Mouse (Mus musculus): ENCODE results near the gene Hapln1.

Gene Hapln1

DNA sequence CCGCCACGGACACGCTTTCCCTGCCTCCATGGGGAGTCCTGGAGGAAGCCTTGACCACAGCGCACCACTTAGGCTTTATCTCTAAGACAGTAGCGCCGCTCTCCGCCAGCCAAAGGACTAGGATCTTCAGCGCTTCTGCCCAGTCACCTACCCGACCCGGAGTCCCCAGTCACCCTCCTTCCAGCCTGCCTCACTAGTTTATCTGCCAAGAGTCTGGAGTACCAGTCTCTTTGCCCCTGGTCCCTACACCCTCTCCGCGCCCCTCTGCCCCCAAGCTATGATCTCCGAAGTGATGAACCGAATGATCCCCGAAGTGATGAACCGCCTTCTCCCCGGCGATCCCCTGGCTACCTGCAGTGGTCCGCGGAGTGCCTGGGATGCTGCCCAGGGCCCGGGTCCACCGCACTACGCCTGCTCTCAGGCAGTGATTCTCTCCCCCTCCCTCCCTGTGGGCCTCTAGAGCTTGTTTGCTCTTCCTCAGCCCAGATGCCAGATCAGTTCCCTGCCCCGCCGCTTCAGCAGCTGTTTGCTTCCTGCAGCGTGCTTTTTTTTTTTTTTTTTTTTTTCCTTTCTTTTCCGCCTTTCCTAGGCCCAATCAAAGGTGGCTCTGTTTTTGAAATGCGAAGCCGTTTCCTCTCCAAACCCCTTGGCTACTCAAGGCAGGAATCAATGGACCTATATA is at the start of gene Hapln1:
TSS of gene Hapln1 (plus strand) at position 592 of the 682 bp plus-strand sequence.
- peak; percentile 20 to 56 for DNase-seq (ENCODE audit: low spot score in 2 of 2)

GRCm38 (mm10) chr13:89493169-89493568 is 46.4 kb upstream of the Hapln1 start:
- no peak for DNase-seq (ENCODE audit: low spot score in 2 of 2)

DNA sequence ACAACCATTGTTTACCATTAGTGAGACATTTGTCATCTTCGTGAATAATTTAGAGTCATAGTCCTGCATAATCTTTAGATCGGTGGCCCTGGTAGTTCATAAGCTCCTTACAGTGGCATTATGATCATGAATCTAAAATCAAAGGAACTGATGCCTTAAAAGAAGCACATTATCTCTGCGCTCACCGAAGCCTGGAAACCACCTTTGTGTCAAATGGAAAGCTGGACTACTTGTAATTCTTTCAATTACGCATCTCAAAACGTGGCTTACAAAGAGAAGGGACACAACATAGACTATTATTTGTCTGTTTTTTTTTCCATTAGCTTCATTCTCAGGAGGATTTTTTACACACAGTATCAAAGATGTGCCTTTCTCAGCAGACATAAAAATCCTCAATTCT is 45.9 kb upstream of the Hapln1 start:
- DNase-seq (ENCODE audit: low spot score in 2 of 2) = no peak

DNA sequence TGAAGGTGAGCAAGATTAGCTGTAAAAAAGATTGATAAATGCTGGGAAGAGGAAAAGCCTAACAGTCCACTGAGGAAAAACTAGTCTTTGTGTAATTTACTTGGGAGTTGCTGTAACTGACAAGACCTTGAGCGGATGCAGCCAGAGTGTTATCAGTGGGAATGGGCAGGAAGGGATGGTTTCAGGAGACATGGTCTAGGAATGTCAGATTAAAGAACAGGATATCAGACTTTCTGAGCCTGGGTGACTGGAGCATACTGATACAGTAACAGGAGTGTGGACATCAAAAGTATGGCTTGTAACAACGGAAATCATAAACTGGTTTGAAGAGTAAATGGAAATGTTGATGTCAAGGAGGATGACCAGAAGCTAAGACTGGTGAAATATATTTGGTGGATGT is 43.0 kb upstream of the Hapln1 start:
- DNase-seq (ENCODE audit: low spot score in 2 of 2) = no peak

- DNase-seq (ENCODE audit: low spot score in 2 of 2) = no peak
Measured at GRCm38 (mm10) chr13:89499419-89499818, 40.2 kb upstream of the Hapln1 start.

GRCm38 (mm10) chr13:89521507-89521908 is 18.1 kb upstream of the Hapln1 start:
- DNase-seq (ENCODE audit: low spot score in 2 of 2) = no peak

- no peak for DNase-seq (ENCODE audit: low spot score in 2 of 2)
Measured at GRCm38 (mm10) chr13:89528716-89529115, 10.9 kb upstream of the Hapln1 start.

GRCm38 (mm10) chr13:89530386-89530785 is 9.2 kb upstream of the Hapln1 start:
- DNase-seq (ENCODE audit: low spot score in 2 of 2) = no peak

DNA sequence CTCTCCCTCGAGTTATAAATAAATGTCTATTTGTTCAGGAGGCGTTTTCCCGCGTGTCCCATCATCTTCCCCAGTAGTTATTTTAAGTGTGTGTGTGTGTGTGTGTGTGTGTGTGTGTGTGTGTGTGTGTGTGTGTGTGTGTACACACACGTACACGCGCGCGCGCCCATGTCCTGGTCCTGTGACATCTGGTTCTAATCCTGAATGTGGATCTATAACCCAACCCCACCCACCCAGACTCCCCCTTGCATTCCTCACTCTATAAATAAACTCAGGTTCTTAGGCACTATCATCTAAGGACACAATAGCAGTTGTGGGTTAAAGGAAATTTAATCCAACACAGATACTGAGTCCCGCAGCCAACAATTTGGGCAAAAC is 280 bp downstream of the Hapln1 start:
- no peak for DNase-seq (ENCODE audit: low spot score in 2 of 2)

DNA sequence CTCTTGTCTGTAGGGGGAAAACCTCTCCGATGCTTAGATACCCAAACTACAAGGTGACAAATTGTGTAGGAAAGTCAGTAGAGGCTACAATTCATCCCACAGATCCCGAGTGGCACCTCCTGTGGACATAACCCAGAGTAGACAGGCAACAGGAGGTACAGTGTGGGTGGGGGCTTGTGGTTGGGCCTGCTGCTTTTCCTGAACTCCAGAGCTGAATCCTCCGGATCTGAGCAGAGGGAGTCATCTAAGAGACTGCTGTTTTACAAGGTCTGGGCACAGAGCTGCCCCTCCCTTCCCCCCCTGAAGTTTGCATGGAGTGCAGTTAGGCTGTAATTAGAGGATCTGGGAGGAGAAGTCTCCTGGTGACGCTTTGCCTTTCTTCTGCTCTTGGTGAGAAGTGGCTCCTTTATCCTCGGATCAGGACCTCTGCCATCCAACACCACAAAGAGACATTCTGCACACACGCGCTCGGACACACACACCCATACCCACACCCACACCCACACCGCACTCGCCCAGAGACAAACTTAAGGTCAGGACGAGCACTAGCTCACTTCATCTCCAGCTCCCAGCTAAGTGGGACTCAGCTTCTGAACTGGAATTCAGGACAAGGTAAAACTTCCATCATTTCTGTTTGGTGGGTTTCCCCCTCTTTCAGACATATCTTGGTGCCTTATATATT is 846 bp downstream of the Hapln1 start:
- DNase-seq (ENCODE audit: low spot score in 2 of 2) = no peak

DNA sequence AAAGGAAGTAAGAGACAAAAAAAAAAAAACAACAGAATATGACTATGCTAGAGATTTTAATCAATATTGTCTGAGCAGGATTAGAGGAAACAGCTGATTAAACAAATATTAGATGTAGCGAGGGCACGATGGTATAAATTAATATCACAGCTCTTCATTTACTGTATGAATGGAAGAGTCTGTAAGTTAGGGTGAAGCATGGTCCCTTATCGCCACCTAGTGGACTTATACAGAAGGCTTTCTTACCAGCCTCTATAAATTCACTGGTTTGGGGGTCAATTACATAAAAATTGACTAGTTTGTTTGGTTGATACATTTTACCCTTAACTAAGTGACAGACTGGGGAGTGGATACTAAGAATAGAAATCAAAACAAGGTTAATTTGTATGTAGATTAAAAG is 3.4 kb downstream of the Hapln1 start:
- DNase-seq (ENCODE audit: low spot score in 2 of 2) = peak in 1 of 2 experiments; percentile 20

DNA sequence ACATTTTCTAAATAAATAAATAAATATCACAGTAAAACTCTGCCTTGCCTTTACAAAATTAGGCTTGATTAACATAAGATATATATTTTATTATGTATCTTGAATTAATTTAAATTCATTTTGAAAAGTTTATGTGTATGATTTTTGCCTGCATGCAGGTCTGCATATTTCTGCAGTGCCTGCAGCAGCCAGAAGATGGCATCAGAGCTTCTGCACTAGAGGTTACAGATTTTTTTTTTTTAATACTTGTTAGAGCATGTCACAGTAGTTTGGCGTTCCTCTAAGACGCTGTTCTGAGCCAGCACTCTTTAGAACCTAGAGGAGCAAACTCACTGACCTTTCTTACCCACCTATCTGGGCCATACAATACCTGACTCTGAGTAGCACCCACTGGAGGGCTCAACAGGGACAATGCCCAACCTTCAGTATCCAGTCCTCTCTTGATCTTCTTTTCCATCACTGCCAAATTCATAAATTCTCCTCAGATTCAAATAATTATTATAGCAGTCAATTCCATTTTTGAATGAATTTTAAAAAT is 8.7 kb downstream of the Hapln1 start:
- peak; percentile 24 to 50 for DNase-seq (ENCODE audit: low spot score in 2 of 2)

DNA sequence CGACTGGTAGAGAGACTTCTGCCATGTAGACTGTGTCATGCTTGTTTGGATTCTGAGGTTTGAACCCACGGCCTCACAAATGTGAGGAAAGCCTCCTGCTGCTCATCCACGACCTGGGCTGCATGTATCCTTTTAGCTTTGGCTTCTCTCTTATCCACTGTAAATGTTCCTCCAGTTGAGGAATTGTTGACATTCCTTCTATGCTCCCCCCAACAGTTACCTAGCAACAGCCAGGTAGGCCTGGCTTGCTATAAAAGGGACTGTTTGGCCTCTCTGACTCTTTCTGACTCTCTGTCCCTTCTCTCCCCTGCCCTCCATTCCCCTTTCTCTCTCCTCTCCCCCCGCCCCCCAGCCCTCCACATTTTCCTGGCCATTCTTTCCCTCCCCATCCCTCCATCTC is 9.9 kb downstream of the Hapln1 start:
- no peak for DNase-seq (ENCODE audit: low spot score in 2 of 2)

DNA sequence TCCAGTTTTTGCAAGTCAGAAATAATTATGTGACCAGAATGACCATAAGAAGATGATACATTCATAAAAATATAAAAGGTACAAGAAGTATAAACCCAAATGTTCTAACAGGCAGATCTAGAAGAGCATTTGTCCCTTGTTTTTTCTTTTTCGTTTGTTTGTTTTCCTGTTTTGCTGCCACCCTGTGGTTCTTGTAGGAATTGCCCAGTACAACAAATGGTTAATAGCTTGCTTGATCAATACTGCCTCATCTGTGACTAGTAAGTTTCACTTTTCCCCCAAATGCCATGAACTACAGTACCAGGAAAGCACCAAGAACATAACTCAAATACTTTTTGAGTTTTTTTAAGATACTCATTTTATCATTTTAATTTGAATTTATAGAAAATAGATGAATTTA is 11.9 kb downstream of the Hapln1 start:
- DNase-seq (ENCODE audit: low spot score in 2 of 2) = no peak

GRCm38 (mm10) chr13:89564518-89564917 is 24.9 kb downstream of the Hapln1 start:
- DNase-seq (ENCODE audit: low spot score in 2 of 2) = no peak

DNA sequence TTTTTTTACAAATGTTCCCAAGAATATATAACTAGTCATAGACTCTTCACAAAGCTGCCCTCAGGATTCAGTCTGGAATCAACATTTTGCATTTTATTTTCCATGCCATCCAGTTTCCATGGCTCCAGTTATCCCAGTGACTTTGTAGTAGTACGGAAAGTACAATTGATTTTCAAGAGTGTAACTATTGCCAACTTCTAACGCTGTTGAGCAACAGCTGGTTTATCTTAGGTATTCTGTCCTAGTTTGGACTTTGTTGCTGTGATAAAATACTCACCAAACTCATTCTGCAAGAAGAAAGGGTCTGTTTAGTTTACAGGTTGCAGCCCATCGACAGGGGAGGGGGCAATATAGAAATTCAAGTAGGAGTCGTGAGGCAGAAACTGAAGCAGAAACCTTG is 26.7 kb downstream of the Hapln1 start:
- DNase-seq (ENCODE audit: low spot score in 2 of 2) = no peak

- DNase-seq (ENCODE audit: low spot score in 2 of 2) = no peak
Measured at GRCm38 (mm10) chr13:89579115-89579514, 39.5 kb downstream of the Hapln1 start.

GRCm38 (mm10) chr13:89583138-89583746 is 43.6 kb downstream of the Hapln1 start:
- no peak for DNase-seq (ENCODE audit: low spot score in 2 of 2)

- DNase-seq (ENCODE audit: low spot score in 2 of 2) = no peak
Measured at GRCm38 (mm10) chr13:89583747-89584738, 44.4 kb downstream of the Hapln1 start.

GRCm38 (mm10) chr13:89585144-89585543 is 45.5 kb downstream of the Hapln1 start:
- no peak for DNase-seq (ENCODE audit: low spot score in 2 of 2)

GRCm38 (mm10) chr13:89595105-89595504 is 55.5 kb downstream of the Hapln1 start:
- DNase-seq (ENCODE audit: low spot score in 2 of 2) = no peak

DNA sequence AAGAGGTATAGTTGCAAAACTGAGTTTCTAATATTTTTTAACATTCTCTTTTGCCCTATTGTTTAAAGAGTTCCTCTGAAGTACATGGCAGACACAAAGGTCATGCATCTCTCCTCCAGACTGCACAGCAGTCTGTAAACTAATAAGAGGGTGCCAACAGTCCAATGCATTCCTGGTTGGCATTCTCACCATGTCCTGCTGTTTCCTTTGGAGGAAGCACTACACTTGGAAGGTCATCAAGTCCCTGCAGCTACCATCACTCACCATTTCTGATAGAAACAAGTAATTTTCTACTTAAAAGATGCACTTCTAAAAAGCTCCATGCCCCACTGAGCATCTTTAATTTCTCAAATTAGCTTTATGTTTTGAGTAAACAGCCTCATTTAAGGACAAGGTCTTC is 57.8 kb downstream of the Hapln1 start:
- DNase-seq (ENCODE audit: low spot score in 2 of 2) = no peak
